Mouse (Mus musculus) E14TG2a.4 (cell line): ENCODE measurements around the gene Prdx1.

Source experiments
- CTCF ChIP-seq: conservative IDR thresholded peaks from 2 replicates; pipeline ENCODE4 v1.5.1; 2014; ENCODE audit warnings: low read length
- NANOG ChIP-seq: IDR thresholded peaks from 2 replicates; pipeline ENCODE4 v1.6.1; 2014; ENCODE audit warnings: borderline replicate concordance, low read length, mixed read lengths

GRCm38 (mm10) chr4:116645624-116646023 lies 39.7 kb upstream of the Prdx1 start:
- TF ChIP-seq CTCF (no peak), NANOG (no peak)
